Mouse (Mus musculus): ENCODE data around the gene Rrp1b.
"Not testable (repeated sequence)": the region's sequence is repeated elsewhere in the genome, so short reads cannot be mapped to it uniquely, and the experiment has no call there.

The Rrp1b gene

GRCm38 (mm10) chr17:32091032-32091363, 55.1 kb downstream of the Rrp1b start:
- no peak for DNase-seq (ENCODE audit: low spot score in 2 of 2)

- peak; percentile 91 to 92 for DNase-seq (ENCODE audit: low spot score in 2 of 2)
These were observed 55.7 kb downstream of the Rrp1b start for GRCm38 (mm10) chr17:32091364-32092240.

DNA sequence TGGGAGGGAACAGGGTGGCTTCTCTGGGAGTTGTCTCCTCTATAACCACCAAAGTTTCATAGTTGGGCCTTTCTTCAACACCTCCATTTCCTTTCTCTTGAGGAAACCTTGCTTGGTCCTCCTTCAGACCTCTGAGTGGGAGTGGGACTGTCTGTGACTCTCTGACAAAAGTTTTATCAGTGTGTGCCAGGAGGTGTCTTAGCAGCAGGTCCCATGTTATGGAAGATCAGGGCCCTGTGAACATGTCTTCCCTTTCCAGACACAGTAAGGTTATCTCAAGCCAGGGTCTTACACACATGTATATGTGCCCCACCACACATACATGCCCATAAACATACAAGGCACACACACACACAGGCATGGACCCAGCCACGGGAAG, 56.3 kb downstream of the Rrp1b start:
- DNase-seq (ENCODE audit: low spot score in 2 of 2), result no peak

- no peak for DNase-seq (ENCODE audit: low spot score in 2 of 2)
These were observed 57.0 kb downstream of the Rrp1b start for GRCm38 (mm10) chr17:32092895-32093294.

DNA sequence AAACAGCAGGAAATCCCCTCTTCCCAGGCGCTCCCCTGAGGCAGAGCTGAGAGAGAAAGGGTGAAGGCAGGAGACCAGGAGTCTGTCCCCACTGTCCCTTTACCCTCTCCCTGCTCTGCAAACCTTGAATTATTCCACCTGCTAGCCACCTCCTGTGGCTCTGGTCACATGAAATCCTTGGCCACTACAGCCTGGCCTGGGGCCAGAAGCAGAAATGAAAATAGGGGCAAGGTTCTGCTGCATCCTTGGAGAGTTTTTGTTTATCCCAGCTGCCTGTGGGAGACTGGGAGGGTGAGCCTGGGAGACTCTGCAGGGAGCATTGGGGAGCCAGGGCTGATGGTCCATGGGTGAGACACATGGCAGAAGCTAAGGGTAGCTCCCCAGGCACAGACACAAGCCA, 61.8 kb downstream of the Rrp1b start:
- DNase-seq (ENCODE audit: low spot score in 2 of 2), result no peak

- not testable (repeated sequence) for DNase-seq (ENCODE audit: low spot score in 2 of 2)
These were observed 63.0 kb downstream of the Rrp1b start for GRCm38 (mm10) chr17:32098905-32099304.

- DNase-seq (ENCODE audit: low spot score in 2 of 2), result no peak
These were observed 63.7 kb downstream of the Rrp1b start for GRCm38 (mm10) chr17:32099574-32099942.

- DNase-seq (ENCODE audit: low spot score in 2 of 2), result peak; percentile 71 to 80
These were observed 64.2 kb downstream of the Rrp1b start for GRCm38 (mm10) chr17:32099943-32100586.

DNA sequence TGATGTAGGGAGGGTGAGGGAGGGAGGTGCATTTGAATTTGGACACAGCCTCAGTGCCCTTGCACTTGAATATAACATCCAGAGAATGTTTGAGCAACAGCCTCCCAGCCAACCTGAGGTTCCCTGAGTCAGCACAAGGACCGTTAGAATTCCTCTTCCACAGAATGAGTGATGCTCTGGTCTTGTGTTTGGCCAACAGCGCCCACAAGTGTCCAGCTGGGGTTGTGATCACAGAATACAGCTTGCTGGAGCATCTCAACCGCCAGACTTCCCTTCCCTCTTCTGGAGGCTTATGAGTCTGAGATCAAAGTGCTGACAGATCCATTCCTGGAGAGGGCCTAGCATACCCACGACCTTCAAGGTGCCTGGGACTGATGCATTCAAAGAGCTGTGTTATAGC, 67.2 kb downstream of the Rrp1b start:
- no peak for DNase-seq (ENCODE audit: low spot score in 2 of 2)

- DNase-seq (ENCODE audit: low spot score in 2 of 2), result no peak
These were observed 70.5 kb downstream of the Rrp1b start for GRCm38 (mm10) chr17:32106358-32106757.

DNA sequence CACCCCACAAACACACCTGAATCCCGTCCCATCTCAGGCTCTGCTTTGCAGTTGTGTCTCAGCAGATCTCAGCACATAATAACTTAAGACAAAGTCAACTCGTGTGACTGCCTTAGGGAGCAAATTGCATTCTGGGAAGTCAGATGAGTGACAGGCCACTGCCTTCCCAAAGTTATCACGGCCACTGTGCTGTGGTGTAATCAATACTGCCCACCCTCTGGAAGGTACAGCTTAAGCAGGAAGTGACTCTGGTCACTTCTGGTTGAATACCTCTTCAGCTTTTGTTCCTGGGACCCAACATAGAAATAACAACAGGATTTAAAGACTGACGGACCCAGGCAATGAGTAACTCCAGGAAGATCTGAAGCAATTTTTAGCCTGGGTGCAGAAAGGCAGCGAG, 72.0 kb downstream of the Rrp1b start:
- no peak for DNase-seq (ENCODE audit: low spot score in 2 of 2)

- peak in 1 of 2 experiments; percentile 61 for DNase-seq (ENCODE audit: low spot score in 2 of 2)
These were observed 72.6 kb downstream of the Rrp1b start for GRCm38 (mm10) chr17:32108320-32109011.

GRCm38 (mm10) chr17:32109201-32109940, 73.5 kb downstream of the Rrp1b start:
- DNase-seq (ENCODE audit: low spot score in 2 of 2), result no peak

GRCm38 (mm10) chr17:32110424-32110823, 74.5 kb downstream of the Rrp1b start:
- DNase-seq (ENCODE audit: low spot score in 2 of 2), result no peak

DNA sequence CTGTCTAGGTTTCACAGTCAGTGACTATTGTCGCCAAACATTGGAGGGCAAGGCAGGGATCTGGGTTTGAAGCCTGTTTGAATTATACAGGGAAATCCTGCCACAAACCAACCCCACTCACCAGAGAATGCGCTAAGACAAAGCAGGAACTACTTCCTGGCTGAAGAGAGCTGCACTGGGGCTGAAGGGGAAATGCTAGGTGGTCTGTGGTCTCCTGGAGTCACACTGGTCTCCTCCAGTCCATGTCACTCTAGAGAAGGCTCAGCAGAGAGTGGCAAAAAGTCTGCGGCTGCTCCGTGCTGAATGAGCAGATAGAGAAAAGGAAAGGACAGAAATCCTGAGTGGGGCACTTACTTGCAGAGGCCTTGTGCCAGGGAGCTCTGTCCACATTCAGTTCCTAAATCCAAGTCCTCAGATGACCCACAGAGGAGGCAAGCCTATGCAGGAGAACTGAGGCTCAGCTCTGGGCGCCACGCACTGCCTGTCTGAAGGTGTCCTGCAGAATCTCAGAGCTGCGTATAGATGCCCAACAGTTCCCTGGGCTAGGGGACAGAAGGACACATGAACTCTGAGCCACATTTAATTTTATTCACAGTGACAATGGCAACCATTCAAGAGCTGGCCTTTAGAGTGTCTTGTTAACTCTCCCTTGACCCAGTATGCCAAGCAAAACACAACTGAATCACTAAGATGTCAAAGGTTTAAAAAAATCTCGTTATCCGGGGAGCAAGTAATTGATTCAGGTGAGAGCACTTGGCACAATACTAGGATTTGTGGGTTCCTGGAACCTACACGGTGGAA, 75.3 kb downstream of the Rrp1b start:
- DNase-seq (ENCODE audit: low spot score in 2 of 2), result no peak

Data from spleen, postnatal 4 days (tissue).